Mouse (Mus musculus): ENCODE results near the gene Kmt2e.

DNA sequence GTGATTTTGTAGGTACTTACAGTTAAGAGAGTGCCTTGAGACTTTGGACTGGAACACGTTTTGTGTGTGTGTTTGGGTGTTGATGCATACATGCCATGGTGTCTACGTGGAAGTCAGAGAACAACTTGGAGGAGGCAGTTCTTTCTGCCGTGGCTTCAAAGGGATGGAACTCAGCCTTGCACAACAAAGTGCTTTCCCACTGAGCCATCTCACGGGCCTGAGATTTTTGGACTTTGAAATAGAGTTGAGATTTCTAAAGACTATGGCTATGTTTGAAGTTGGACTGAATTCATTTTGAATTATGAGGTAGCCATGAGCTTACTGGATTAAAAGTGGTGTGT is 27.9 kb upstream of the Kmt2e start:
- TF ChIP-seq POLR2A (IDR thresholded peaks at IDR 0.05; ENCODE audit: borderline replicate concordance, control insufficient read depth, low read depth, low read length) (no peak), CTCF (IDR thresholded peaks at IDR 0.05; ENCODE audit: control insufficient read depth, insufficient read depth, low read length) (no peak)
